Mouse (Mus musculus): Measurements from ENCODE around the gene Gm20388.

- no peak for TF ChIP-seq CTCF (IDR thresholded peaks at IDR 0.05; ENCODE audit: borderline replicate concordance, insufficient read depth, low read depth, low read length)
- TF ChIP-seq POLR2A (IDR thresholded peaks at IDR 0.05; ENCODE audit: borderline replicate concordance, insufficient read depth, low read length): no peak
These were observed 1383.8 kb downstream of the Gm20388 start for GRCm38 (mm10) chr8:121294234-121295108.
